Mouse (Mus musculus): Measurements from ENCODE around the gene 2200002D01Rik.

2200002D01Rik gene

GRCm38 (mm10) chr7:29248261-29248841, at the start of gene 2200002D01Rik:
2200002D01Rik (minus strand) TSS chr7:29248466.
- DNase-seq (ENCODE audit: low spot score): no peak

GRCm38 (mm10) chr7:29296998-29297397, 48.7 kb upstream of the 2200002D01Rik start:
- DNase-seq (ENCODE audit: low spot score): peak; percentile 79

GRCm38 (mm10) chr7:29295861-29296647, 47.8 kb upstream of the 2200002D01Rik start:
- no peak for DNase-seq (ENCODE audit: low spot score)

GRCm38 (mm10) chr7:29294111-29294761, 46.0 kb upstream of the 2200002D01Rik start:
- DNase-seq (ENCODE audit: low spot score): no peak

- DNase-seq (ENCODE audit: low spot score): no peak
Observed at GRCm38 (mm10) chr7:29293131-29294065, 45.1 kb upstream of the 2200002D01Rik start.

GRCm38 (mm10) chr7:29292458-29293098, 44.3 kb upstream of the 2200002D01Rik start:
- no peak for DNase-seq (ENCODE audit: low spot score)

- peak; percentile 56 for DNase-seq (ENCODE audit: low spot score)
Observed at GRCm38 (mm10) chr7:29291616-29292457, 43.6 kb upstream of the 2200002D01Rik start.

- peak; percentile 64 for DNase-seq (ENCODE audit: low spot score)
Observed at GRCm38 (mm10) chr7:29290691-29291485, 42.6 kb upstream of the 2200002D01Rik start.

- peak; percentile 21 for DNase-seq (ENCODE audit: low spot score)
Observed at GRCm38 (mm10) chr7:29289856-29290255, 41.6 kb upstream of the 2200002D01Rik start.

- peak; percentile 66 for DNase-seq (ENCODE audit: low spot score)
Observed at GRCm38 (mm10) chr7:29288942-29289638, 40.8 kb upstream of the 2200002D01Rik start, which contains the start of gene Ppp1r14a. Ppp1r14a (plus strand) TSS chr7:29289308.

GRCm38 (mm10) chr7:29288079-29288478, 39.8 kb upstream of the 2200002D01Rik start:
- no peak for DNase-seq (ENCODE audit: low spot score)

GRCm38 (mm10) chr7:29287481-29287880, 39.2 kb upstream of the 2200002D01Rik start:
- no peak for DNase-seq (ENCODE audit: low spot score)

GRCm38 (mm10) chr7:29284523-29284922, 36.3 kb upstream of the 2200002D01Rik start:
- DNase-seq (ENCODE audit: low spot score): no peak

- no peak for DNase-seq (ENCODE audit: low spot score)
Observed at GRCm38 (mm10) chr7:29283876-29284275, 35.6 kb upstream of the 2200002D01Rik start.

GRCm38 (mm10) chr7:29282074-29282554, 33.8 kb upstream of the 2200002D01Rik start:
- DNase-seq (ENCODE audit: low spot score): no peak

GRCm38 (mm10) chr7:29281201-29282073, 33.2 kb upstream of the 2200002D01Rik start, which contains the start of gene Spint2:
Spint2 (minus strand) TSS chr7:29281912.
- peak; percentile 41 for DNase-seq (ENCODE audit: low spot score)

GRCm38 (mm10) chr7:29280801-29281200, 32.5 kb upstream of the 2200002D01Rik start:
- DNase-seq (ENCODE audit: low spot score): no peak

- DNase-seq (ENCODE audit: low spot score): no peak
Observed at GRCm38 (mm10) chr7:29279924-29280323, 31.7 kb upstream of the 2200002D01Rik start.

Data from layer of hippocampus, adult 11-12 months (tissue).